Comparison of ENCODE assay signal across 12 mouse cellular contexts in genomic region chr12:100997830-100998563, GRCm38 (mm10). TPM values are rescaled to one million over a fixed set of nuclear protein-coding genes. Genes with fewer than 3 reads are reported as not detected.
A peak's percentile ranks its signal among the peaks of the same experiment; 100 is the strongest.
DNase-seq lines count a peak whose midpoint lies in the region; ATAC-seq and TF ChIP-seq lines count a peak whose summit lies in the region.
"Had no signal": no experiment of that assay in that cellular context is flagged by ENCODE, and none has a peak within 500 bp of the region (broad histone marks: within the 10 kb centered on the region; RNA-seq: fewer than 3 reads in every experiment).

No protein-coding gene starts in this region.

- H3K4me1 ChIP-seq in heart, embryonic 16.5 days (ENCODE audit: control insufficient read depth, insufficient read depth, low read length) = peaks cover 19% of the 10 kb centered on the region
- H3K4me1 ChIP-seq in ES-Bruce4 (ENCODE audit: control insufficient read depth, insufficient read depth, low read length) = peaks cover 31% of the 10 kb centered on the region
- H3K4me1 ChIP-seq in embryonic facial prominence, embryonic 14.5 days (ENCODE audit: control insufficient read depth, insufficient read depth, low read length) = peaks cover 30% of the 10 kb centered on the region
- H3K4me1 ChIP-seq in limb, embryonic 12.5 days (replicated peaks) = peaks cover 55% of the 10 kb centered on the region

- DNase-seq in heart, postnatal 36 days = no peak
- DNase-seq in embryonic facial prominence, embryonic 14.5 days (ENCODE audit: low spot score) = peak; percentile 68
- no peak for DNase-seq in cerebellum, postnatal 10 days
- no peak for DNase-seq in spleen, postnatal 10 days (ENCODE audit: low spot score in 2 of 2)
- DNase-seq in testis, postnatal 14 days (ENCODE audit: low spot score) = no peak
- DNase-seq: adrenal gland, postnatal 36 days; layer of hippocampus, adult 9-11 months; spleen, adult 18-20 months had no signal

- H3K4me2 ChIP-seq in heart, embryonic 16.5 days (ENCODE audit: low read depth, low read length) = no peak overlapping the region
- H3K4me2 ChIP-seq in embryonic facial prominence, embryonic 14.5 days (ENCODE audit: low read depth, low read length) = no peak overlapping the region
- no peak overlapping the region for H3K4me2 ChIP-seq in limb, embryonic 12.5 days

- WGBS in heart, embryonic 16.5 days = 21% methylated on average over 10 of the region's 10 CpGs
- WGBS in embryonic facial prominence, embryonic 14.5 days = 8% methylated on average over 10 of the region's 10 CpGs
- 8% methylated on average over 10 of the region's 10 CpGs for WGBS in limb, embryonic 12.5 days

- TF ChIP-seq CTCF in ES-Bruce4 (IDR thresholded peaks at IDR 0.05; ENCODE audit: low read depth, low read length) = no peak

- H3K4me3 ChIP-seq in heart, embryonic 16.5 days (ENCODE audit: low read length) = no peak overlapping the region
- no peak overlapping the region for H3K4me3 ChIP-seq in ES-Bruce4 (ENCODE audit: low read depth, low read length)
- H3K4me3 ChIP-seq in embryonic facial prominence, embryonic 14.5 days (ENCODE audit: low read depth, low read length) = no peak overlapping the region
- no peak overlapping the region for H3K4me3 ChIP-seq in limb, embryonic 12.5 days (replicated peaks)

- no peaks in the 10 kb centered on the region for H3K27me3 ChIP-seq in heart, embryonic 16.5 days (ENCODE audit: control insufficient read depth, insufficient read depth, low read length)
- no peaks in the 10 kb centered on the region for H3K27me3 ChIP-seq in ES-Bruce4 (ENCODE audit: control insufficient read depth, insufficient read depth, low read length, poor library complexity, severe bottlenecking)
- H3K27me3 ChIP-seq in embryonic facial prominence, embryonic 14.5 days (replicated peaks; ENCODE audit: control insufficient read depth, insufficient read depth, low read length) = no peaks in the 10 kb centered on the region
- H3K27me3 ChIP-seq in limb, embryonic 12.5 days = peaks cover 44% of the 10 kb centered on the region
- H3K27me3 ChIP-seq: CH12.LX had no signal

- H3K9me3 ChIP-seq in heart, embryonic 16.5 days (replicated peaks; ENCODE audit: control insufficient read depth, low read length) = no peaks in the 10 kb centered on the region
- no peaks in the 10 kb centered on the region for H3K9me3 ChIP-seq in ES-Bruce4 (replicated peaks; ENCODE audit: control insufficient read depth, insufficient read depth, low read length, poor library complexity, severe bottlenecking)
- no peaks in the 10 kb centered on the region for H3K9me3 ChIP-seq in embryonic facial prominence, embryonic 14.5 days (ENCODE audit: control insufficient read depth, low read length)
- H3K9me3 ChIP-seq in limb, embryonic 12.5 days = no peaks in the 10 kb centered on the region

- ATAC-seq in heart, embryonic 16.5 days (replicated peaks; ENCODE audit: extremely low read depth, insufficient read depth, low FRiP score) = 0 out of 2 replicates have a peak, but pooled peaks have one; percentile 11
- ATAC-seq in embryonic facial prominence, embryonic 14.5 days (ENCODE audit: low read depth) = 0 out of 2 replicates have a peak, but pooled peaks have one; percentile 10
- ATAC-seq in limb, embryonic 12.5 days (ENCODE audit: insufficient number of reproducible peaks, insufficient read depth, low FRiP score, low TSS enrichment, low read depth) = peak; percentile 43; the same call in 1 of the 2 replicates

- intact Hi-C loops in heart, postnatal 36 days (cut with DNase I) = no loop called here

- no peaks in the 10 kb centered on the region for H3K36me3 ChIP-seq in heart, embryonic 16.5 days (ENCODE audit: control insufficient read depth, insufficient read depth)
- no peaks in the 10 kb centered on the region for H3K36me3 ChIP-seq in ES-Bruce4 (ENCODE audit: control insufficient read depth, insufficient read depth, low read length, poor library complexity, severe bottlenecking)
- no peaks in the 10 kb centered on the region for H3K36me3 ChIP-seq in embryonic facial prominence, embryonic 14.5 days (ENCODE audit: control insufficient read depth, insufficient read depth, low read length)
- H3K36me3 ChIP-seq in limb, embryonic 12.5 days = no peaks in the 10 kb centered on the region

- no peak overlapping the region for H3K27ac ChIP-seq in heart, embryonic 16.5 days (ENCODE audit: low read length)
- H3K27ac ChIP-seq in ES-Bruce4 (ENCODE audit: insufficient read depth, low read length) = peak overlapping the region; percentile 38; the same call in 1 of the 2 replicates
- H3K27ac ChIP-seq in embryonic facial prominence, embryonic 14.5 days (replicated peaks; ENCODE audit: low read depth, low read length) = peak overlapping the region; percentile 16; the same call in 1 of the 2 replicates
- no peak overlapping the region for H3K27ac ChIP-seq in limb, embryonic 12.5 days

- TF ChIP-seq POLR2A in ES-Bruce4 (IDR thresholded peaks at IDR 0.05; ENCODE audit: insufficient read depth, low read length) = no peak

- H3K9ac ChIP-seq in heart, embryonic 16.5 days (ENCODE audit: low read length) = no peak overlapping the region
- no peak overlapping the region for H3K9ac ChIP-seq in ES-Bruce4 (ENCODE audit: low read depth, poor library complexity, severe bottlenecking)
- H3K9ac ChIP-seq in embryonic facial prominence, embryonic 14.5 days (ENCODE audit: low read depth, low read length) = no peak overlapping the region
- H3K9ac ChIP-seq in limb, embryonic 12.5 days (replicated peaks) = no peak overlapping the region

- TF ChIP-seq EP300 in ES-Bruce4 (IDR thresholded peaks at IDR 0.05; ENCODE audit: insufficient read depth, low read depth, low read length) = 0 out of 2 replicates have a peak, but pooled peaks have one; percentile 57

RNA-seq across cellular contexts. Expression of gene Ccdc88c, which starts 30.9 kb away (rescaled TPM):
- 4.3 and 5.5 TPM in 2 replicates for polyA plus RNA-seq in heart, embryonic 16.5 days (2015; fragmentation: Nextera tagmentation; extraction: Ambion mirVana)
- 1 to 10 TPM; 6.2 to 7.0 TPM for total RNA-seq in heart, postnatal 36 days (2021)
- 69.0 and 73.5 TPM in 2 replicates for polyA plus RNA-seq in ES-Bruce4 (2011; ENCODE audit: insufficient read depth, insufficient read length, low read depth, missing spikeins)
- polyA plus RNA-seq in embryonic facial prominence, embryonic 14.5 days (2014; fragmentation: Nextera tagmentation; extraction: Ambion mirVana) = 5.5 and 6.9 TPM in 2 replicates
- 4.2 and 4.3 TPM in 2 replicates for polyA plus RNA-seq in limb, embryonic 12.5 days (2016; fragmentation: Nextera tagmentation; extraction: Ambion mirVana)

Comparison
In these comparisons a context has a peak if more than half of its experiments do, and no peak if none do; other contexts are left out.
1. H3K27ac ChIP-seq: peak in ES-Bruce4 (single experiment) and embryonic facial prominence, embryonic 14.5 days (single experiment); none in heart, embryonic 16.5 days (single experiment) and limb, embryonic 12.5 days (single experiment).
2. Peak in every context shown above with its lines, with median percentiles within 50 percentile points of each other: ATAC-seq.